Mouse (Mus musculus): Measurements from ENCODE around the gene Cd27.
A peak's percentile ranks its signal among the peaks of the same experiment; 100 is the strongest.

Cd27 gene

GRCm38 (mm10) chr6:125213129-125213528 lies 23.7 kb downstream of the Cd27 start:
- no peak for DNase-seq (ENCODE audit: low spot score in 2 of 2)

DNA sequence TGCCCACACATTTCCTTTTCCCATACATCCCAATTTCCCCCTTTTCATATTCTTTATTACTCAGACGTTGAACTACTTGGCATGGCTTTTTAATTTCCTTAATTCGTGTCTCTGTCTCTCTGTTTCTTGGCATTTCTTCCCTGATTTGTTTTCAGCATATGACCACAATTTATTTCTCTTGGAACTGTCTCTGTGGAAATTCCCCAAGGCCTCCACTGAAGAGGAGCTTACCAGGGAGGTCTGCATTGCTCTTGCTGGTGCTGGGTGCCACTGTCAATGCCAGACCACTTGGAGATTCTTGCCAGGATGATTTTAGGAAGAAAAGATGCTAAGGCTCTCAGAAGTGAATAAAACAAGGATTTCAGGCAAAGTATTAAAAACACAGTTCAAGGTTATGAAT lies 24.2 kb downstream of the Cd27 start:
- DNase-seq (ENCODE audit: low spot score in 2 of 2): no peak

- no peak for DNase-seq (ENCODE audit: low spot score in 2 of 2)
These were observed 26.4 kb downstream of the Cd27 start for GRCm38 (mm10) chr6:125210436-125210835.

- DNase-seq (ENCODE audit: low spot score in 2 of 2): no peak
These were observed 39.6 kb downstream of the Cd27 start for GRCm38 (mm10) chr6:125197166-125197565.

- no peak for DNase-seq (ENCODE audit: low spot score in 2 of 2)
These were observed 40.5 kb downstream of the Cd27 start for GRCm38 (mm10) chr6:125196301-125196700.

DNA sequence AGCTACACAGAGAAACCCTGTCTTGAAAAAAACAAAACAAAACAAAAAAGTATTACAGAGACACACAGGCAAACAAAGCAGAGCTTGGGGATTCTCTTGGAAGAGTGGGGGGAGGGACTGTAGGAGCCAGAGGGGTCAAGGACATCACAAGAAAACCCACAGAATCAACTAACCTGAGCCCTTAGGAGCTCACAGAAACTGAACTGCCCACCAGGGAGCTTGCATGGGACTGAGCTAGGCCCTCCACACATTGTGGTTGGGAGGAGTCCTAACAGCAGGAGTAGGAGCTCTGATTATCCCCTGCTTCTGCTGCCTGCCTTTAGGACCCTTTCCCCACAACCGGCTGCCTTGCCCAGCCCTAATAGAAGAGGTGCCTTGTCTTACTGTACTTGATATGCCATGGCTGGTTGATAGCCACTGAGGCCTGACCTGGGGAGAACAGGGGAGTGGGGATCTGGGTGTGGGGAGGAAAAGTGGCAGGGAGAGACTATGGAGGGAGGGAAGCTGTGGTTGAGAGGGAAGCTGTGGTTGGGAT lies 41.2 kb downstream of the Cd27 start:
- no peak for DNase-seq (ENCODE audit: low spot score in 2 of 2)

DNA sequence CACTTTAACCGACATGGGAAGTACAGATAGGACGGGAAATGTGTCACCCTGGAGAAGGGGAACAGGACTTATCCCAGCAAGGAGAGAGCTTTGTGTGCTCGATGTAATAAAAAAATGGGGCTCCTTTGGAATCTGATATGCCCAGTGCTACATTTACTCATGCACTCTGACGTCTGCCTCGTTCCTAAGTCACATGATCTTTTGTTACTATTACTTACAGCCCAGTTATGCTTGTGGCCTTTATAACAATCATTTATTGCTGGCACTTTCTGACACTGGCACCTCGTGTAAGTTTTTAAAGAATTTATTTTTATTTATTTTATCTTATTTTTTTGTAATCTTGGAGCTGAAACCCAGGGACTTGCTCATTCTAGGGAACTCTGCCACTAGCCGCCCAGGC lies 43.4 kb downstream of the Cd27 start:
- DNase-seq (ENCODE audit: low spot score in 2 of 2): no peak

DNA sequence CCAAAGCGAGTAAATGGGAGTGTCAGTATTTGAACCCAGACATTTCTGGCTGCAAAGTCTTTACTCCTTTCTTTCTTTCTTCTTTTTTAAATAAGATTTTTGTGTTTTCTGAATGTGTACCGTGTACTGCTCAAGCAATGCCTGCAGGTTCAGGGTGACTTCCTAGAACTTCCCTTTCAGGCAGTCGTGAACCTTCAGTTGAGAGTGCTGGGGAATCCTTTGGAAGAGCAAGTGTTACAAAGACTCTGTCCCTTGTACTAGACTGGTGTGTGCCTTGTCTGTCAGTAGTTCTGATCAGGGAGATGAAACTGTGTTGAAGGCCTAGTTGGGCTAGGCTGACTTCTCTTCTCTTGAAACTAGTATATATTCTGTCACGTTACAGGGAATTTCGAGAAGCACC lies 44.0 kb downstream of the Cd27 start:
- DNase-seq (ENCODE audit: low spot score in 2 of 2): no peak

DNA sequence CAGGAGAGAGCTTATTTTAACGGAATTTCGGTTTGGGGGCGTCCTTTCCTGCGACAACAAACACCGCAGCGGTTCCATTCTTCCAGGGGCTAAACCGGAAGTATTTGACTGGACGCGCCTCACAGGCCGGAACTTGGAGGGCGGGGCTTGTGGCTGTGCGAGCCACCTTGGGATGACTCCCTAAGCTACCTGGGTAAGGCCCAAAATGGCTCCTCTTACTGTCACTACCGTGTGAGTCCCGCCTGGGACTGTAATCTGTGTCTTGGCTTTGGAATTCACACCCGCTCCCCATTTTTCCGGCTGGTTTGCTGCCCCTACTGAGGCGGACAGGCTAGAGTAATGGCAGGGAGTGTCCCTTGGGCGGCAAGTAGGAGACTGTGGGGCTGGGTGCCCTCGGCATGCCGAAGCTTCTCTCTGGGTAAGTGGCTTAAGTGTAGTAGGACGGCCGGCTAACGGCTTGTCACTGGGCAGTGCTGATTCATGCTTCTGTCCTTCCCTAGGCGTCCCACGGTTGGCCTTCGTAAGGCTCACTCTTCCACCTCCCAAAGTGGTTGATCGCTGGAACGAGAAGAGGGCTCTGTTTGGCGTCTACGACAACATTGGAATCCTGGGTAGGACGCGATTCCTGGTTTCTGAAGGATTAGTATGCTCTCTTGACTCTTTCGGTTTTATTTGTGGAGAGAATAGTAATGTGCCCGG lies 44.6 kb downstream of the Cd27 start:
- peak; percentile 83 to 93 for DNase-seq (ENCODE audit: low spot score in 2 of 2)

GRCm38 (mm10) chr6:125191332-125192015 lies 45.3 kb downstream of the Cd27 start, which contains the start of the genes Ncapd2 and Mrpl51:
Gene Ncapd2 (minus strand): TSS chr6:125191701.
Gene Mrpl51 (plus strand): TSS chr6:125191801.
- peak; percentile 91 to 97 for DNase-seq (ENCODE audit: low spot score in 2 of 2)

DNA sequence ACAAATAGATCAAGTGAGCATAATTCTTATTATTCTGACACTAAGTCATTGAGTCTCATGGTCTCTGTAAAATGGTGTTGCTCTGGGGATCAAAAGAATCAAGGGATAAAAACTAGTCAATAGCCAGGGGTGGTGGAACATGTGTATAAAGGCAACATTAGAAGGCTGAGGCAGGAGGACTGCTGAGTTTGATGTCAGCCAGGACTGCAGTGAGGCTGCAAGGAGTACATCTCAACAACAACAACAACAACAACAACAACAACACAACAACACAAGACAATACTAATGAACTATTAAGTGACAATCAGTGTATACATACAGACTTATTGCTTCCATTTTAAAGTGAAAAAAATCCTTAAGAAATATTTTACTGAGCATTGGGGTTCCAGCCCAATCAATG lies 46.0 kb downstream of the Cd27 start:
- DNase-seq (ENCODE audit: low spot score in 2 of 2): no peak

- no peak for DNase-seq (ENCODE audit: low spot score in 2 of 2)
These were observed 50.6 kb downstream of the Cd27 start for GRCm38 (mm10) chr6:125186203-125186602.
